Mouse (Mus musculus): ENCODE measurements around the gene Olfr819.
"Not testable (repeated sequence)": the region's sequence is repeated elsewhere in the genome, so short reads cannot be mapped to it uniquely, and the experiment has no call there.

GRCm38 (mm10) chr10:129966232-129966631 lies 834 bp downstream of the Olfr819 start:
- TF ChIP-seq CTCF (IDR thresholded peaks at IDR 0.05; ENCODE audit: extremely low read depth, insufficient read depth, insufficient read length, insufficient replicate concordance); POLR2A (IDR thresholded peaks at IDR 0.05; ENCODE audit: low read depth, low read length): not testable (repeated sequence)

Measured in spleen, adult 2 months (tissue).